Mouse (Mus musculus) CH12.LX (cell line): ENCODE results near the gene Hic1. TPM values are rescaled to one million over a fixed set of nuclear protein-coding genes. Genes with fewer than 3 reads are reported as not detected.

Experiments used
- DNase-seq: peaks from one replicate; pipeline ENCODE4 v3.0.0-alpha.2; 2013; ENCODE audit errors: extremely low read depth
- H3K27ac ChIP-seq: 2 replicates; pipeline ENCODE4 v1.5.1; 2012; ENCODE audit warnings: low read depth, mild to moderate bottlenecking, control low read depth, moderate library complexity; ENCODE audit not compliant: insufficient read depth
- H3K27me3 ChIP-seq: replicated peaks from 2 replicates; pipeline ENCODE3; 2012; ENCODE audit warnings: inconsistent platforms
- H3K36me3 ChIP-seq, 2 experiments: replicated peaks in 1 of 2; 2 replicates each; pipeline versions ENCODE3 to v1.6.1; 2012; ENCODE audit warnings: inconsistent platforms in 1 of 2, low read length in 1 of 2, mild to moderate bottlenecking in 1 of 2, mixed read lengths in 1 of 2, moderate library complexity in 1 of 2; ENCODE audit not compliant: control insufficient read depth in 1 of 2, insufficient read depth in 1 of 2
- H3K4me1 ChIP-seq, 2 experiments: 2 replicates each; pipeline ENCODE4 v1.6.1; 2012; ENCODE audit warnings: inconsistent platforms in 1 of 2, moderate library complexity in 1 of 2; ENCODE audit not compliant: insufficient read depth in 2 of 2, control insufficient read depth in 1 of 2
- H3K4me2 ChIP-seq: 2 replicates; pipeline ENCODE4 v1.6.1; 2012; ENCODE audit warnings: low read depth, mild to moderate bottlenecking, control low read depth; ENCODE audit not compliant: poor library complexity, insufficient read depth, severe bottlenecking
- H3K4me3 ChIP-seq, 3 experiments: fragments of 150-350 bp in 1 of 3; sonication (generic) in 1 of 3; replicated peaks in 1 of 3; 2 replicates each; pipeline versions ENCODE3 to v1.5.1; 2011 to 2012; ENCODE audit warnings: low read depth in 2 of 3, low read length in 2 of 3, mild to moderate bottlenecking in 2 of 3, moderate library complexity in 2 of 3, control low read depth in 1 of 3, improper control_type of control experiment in 1 of 3, inconsistent platforms in 1 of 3, mixed read lengths in 1 of 3; ENCODE audit not compliant: poor library complexity in 1 of 3
- H3K79me2 ChIP-seq: replicated peaks from 2 replicates; pipeline ENCODE4 v1.6.1; 2012; ENCODE audit warnings: mild to moderate bottlenecking, moderate library complexity; ENCODE audit not compliant: control insufficient read depth, poor library complexity, insufficient read depth, severe bottlenecking; ENCODE audit errors: extremely low read depth
- H3K9ac ChIP-seq: 2 replicates; pipeline ENCODE4 v1.6.1; 2012; ENCODE audit warnings: low read depth, mild to moderate bottlenecking, control low read depth, moderate library complexity; ENCODE audit not compliant: insufficient read depth
- H3K9me3 ChIP-seq: replicated peaks from 2 replicates; pipeline ENCODE3; 2012; ENCODE audit warnings: low read length, inconsistent platforms, mixed read lengths
- BHLHE40 ChIP-seq: IDR thresholded peaks from 2 replicates; pipeline ENCODE4 v1.6.1; 2011; ENCODE audit warnings: mild to moderate bottlenecking, low read depth, low read length, improper control_type of control experiment
- CHD1 ChIP-seq: IDR thresholded peaks from 2 replicates; pipeline ENCODE4 v1.6.1; 2012; ENCODE audit warnings: low read depth, low read length, improper control_type of control experiment, inconsistent platforms
- CHD2 ChIP-seq: IDR thresholded peaks from 2 replicates; pipeline ENCODE4 v1.6.1; 2011; ENCODE audit warnings: low read length, improper control_type of control experiment
- CTCF ChIP-seq, 2 experiments: IDR thresholded peaks in 1 of 2; conservative IDR thresholded peaks in 1 of 2; 2 replicates each; pipeline ENCODE4 v1.5.1; 2011 to 2012; ENCODE audit warnings: low read depth in 2 of 2, low read length in 2 of 2, improper control_type of control experiment in 1 of 2, inconsistent platforms in 1 of 2, mild to moderate bottlenecking in 1 of 2, moderate library complexity in 1 of 2
- E2F4 ChIP-seq: IDR thresholded peaks from 2 replicates; pipeline ENCODE4 v1.6.1; 2011; ENCODE audit warnings: low read depth, low read length, improper control_type of control experiment; ENCODE audit not compliant: insufficient replicate concordance
- ELF1 ChIP-seq: IDR thresholded peaks from 2 replicates; pipeline ENCODE4 v1.6.1; 2014; ENCODE audit warnings: low read depth, mild to moderate bottlenecking, inconsistent platforms, low read length, improper control_type of control experiment
- EP300 ChIP-seq: IDR thresholded peaks from 2 replicates; pipeline ENCODE4 v1.6.1; 2011; ENCODE audit warnings: low read length, improper control_type of control experiment
- ETS1 ChIP-seq: conservative IDR thresholded peaks from 2 replicates; pipeline ENCODE4 v1.6.1; 2012; ENCODE audit warnings: low read depth, mild to moderate bottlenecking, inconsistent platforms, low read length, improper control_type of control experiment, moderate library complexity
- GABPA ChIP-seq: IDR thresholded peaks from 2 replicates; pipeline ENCODE4 v1.6.1; 2012; ENCODE audit warnings: low read depth, low read length, improper control_type of control experiment, inconsistent platforms; ENCODE audit not compliant: insufficient replicate concordance
- HCFC1 ChIP-seq: IDR thresholded peaks from 2 replicates; pipeline ENCODE4 v1.6.1; 2012; ENCODE audit warnings: low read depth, mild to moderate bottlenecking, inconsistent platforms, low read length, improper control_type of control experiment
- IRF4 ChIP-seq: IDR thresholded peaks from 2 replicates; pipeline ENCODE4 v1.6.1; 2014; ENCODE audit warnings: low read depth, mild to moderate bottlenecking, inconsistent platforms, low read length, improper control_type of control experiment
- JUN ChIP-seq: IDR thresholded peaks from 2 replicates; pipeline ENCODE4 v1.6.1; 2011; ENCODE audit warnings: low read depth, mild to moderate bottlenecking, low read length, improper control_type of control experiment, moderate library complexity; ENCODE audit not compliant: insufficient read depth
- JUND ChIP-seq: conservative IDR thresholded peaks from 2 replicates; pipeline ENCODE4 v1.6.1; 2011; ENCODE audit warnings: low read depth, low read length, improper control_type of control experiment
- KAT2A ChIP-seq: IDR thresholded peaks from 2 replicates; pipeline ENCODE4 v1.6.1; 2012; ENCODE audit warnings: low read length, improper control_type of control experiment, inconsistent platforms; ENCODE audit not compliant: insufficient replicate concordance
- MAFK ChIP-seq: IDR thresholded peaks from 2 replicates; pipeline ENCODE4 v1.6.1; 2011; ENCODE audit warnings: low read length, improper control_type of control experiment; ENCODE audit not compliant: insufficient replicate concordance
- MAX ChIP-seq: IDR thresholded peaks from 2 replicates; pipeline ENCODE4 v1.6.1; 2011; ENCODE audit warnings: low read length, improper control_type of control experiment
- MAZ ChIP-seq: IDR thresholded peaks from 2 replicates; pipeline ENCODE4 v1.6.1; 2012; ENCODE audit warnings: low read depth, mild to moderate bottlenecking, inconsistent platforms, low read length, improper control_type of control experiment, moderate library complexity
- MEF2A ChIP-seq: IDR thresholded peaks from 2 replicates; pipeline ENCODE4 v1.6.1; 2014; ENCODE audit warnings: low read depth, mild to moderate bottlenecking, inconsistent platforms, low read length, improper control_type of control experiment, borderline replicate concordance
- MXI1 ChIP-seq: IDR thresholded peaks from 2 replicates; pipeline ENCODE4 v1.6.1; 2011; ENCODE audit warnings: mild to moderate bottlenecking, low read depth, low read length, improper control_type of control experiment
- MYC ChIP-seq: IDR thresholded peaks from 2 replicates; pipeline ENCODE4 v1.6.1; 2011; ENCODE audit warnings: low read depth, mild to moderate bottlenecking, improper control_type of control experiment, low read length
- NELFE ChIP-seq: IDR thresholded peaks from 2 replicates; pipeline ENCODE4 v1.6.1; 2011; ENCODE audit warnings: low read depth, low read length, improper control_type of control experiment
- NRF1 ChIP-seq: IDR thresholded peaks from 2 replicates; pipeline ENCODE4 v1.6.1; 2014; ENCODE audit warnings: low read depth, mild to moderate bottlenecking, inconsistent platforms, low read length, improper control_type of control experiment, moderate library complexity
- PAX5 ChIP-seq: IDR thresholded peaks from 2 replicates; pipeline ENCODE4 v1.6.1; 2012; ENCODE audit warnings: low read length, inconsistent platforms, mixed read lengths
- POLR2A ChIP-seq: IDR thresholded peaks from 2 replicates; pipeline ENCODE4 v1.6.1; 2011; ENCODE audit warnings: low read depth, mild to moderate bottlenecking, improper control_type of control experiment, low read length
- POLR2AphosphoS2 ChIP-seq: IDR thresholded peaks from 2 replicates; pipeline ENCODE4 v1.6.1; 2011; ENCODE audit warnings: low read depth, low read length, improper control_type of control experiment
- RAD21 ChIP-seq: IDR thresholded peaks from 2 replicates; pipeline ENCODE4 v1.6.1; 2011; ENCODE audit warnings: low read depth, mild to moderate bottlenecking, low read length, improper control_type of control experiment, moderate library complexity
- RCOR1 ChIP-seq: conservative IDR thresholded peaks from 2 replicates; pipeline ENCODE4 v1.6.1; 2012; ENCODE audit warnings: low read depth, mild to moderate bottlenecking, inconsistent platforms, low read length, improper control_type of control experiment
- SIN3A ChIP-seq: IDR thresholded peaks from 2 replicates; pipeline ENCODE4 v1.6.1; 2012; ENCODE audit warnings: low read length, improper control_type of control experiment, inconsistent platforms
- SMC3 ChIP-seq: IDR thresholded peaks from 2 replicates; pipeline ENCODE4 v1.6.1; 2011; ENCODE audit warnings: low read depth, low read length, improper control_type of control experiment
- TBP ChIP-seq: conservative IDR thresholded peaks from 2 replicates; pipeline ENCODE4 v1.6.1; 2011; ENCODE audit warnings: low read depth, low read length, improper control_type of control experiment
- TCF12 ChIP-seq: IDR thresholded peaks from 2 replicates; pipeline ENCODE4 v1.6.1; 2014; ENCODE audit warnings: low read depth, mild to moderate bottlenecking, inconsistent platforms, low read length, improper control_type of control experiment
- UBTF ChIP-seq: IDR thresholded peaks from 2 replicates; pipeline ENCODE4 v1.6.1; 2012; ENCODE audit warnings: low read depth, mild to moderate bottlenecking, inconsistent platforms, low read length, improper control_type of control experiment, moderate library complexity
- USF1 ChIP-seq: IDR thresholded peaks from 2 replicates; pipeline ENCODE4 v1.6.1; 2014; ENCODE audit warnings: low read depth, mild to moderate bottlenecking, inconsistent platforms, low read length, improper control_type of control experiment
- USF2 ChIP-seq: conservative IDR thresholded peaks from 2 replicates; pipeline ENCODE4 v1.6.1; 2011; ENCODE audit warnings: low read depth, low read length, improper control_type of control experiment
- ZC3H11A ChIP-seq: IDR thresholded peaks from 2 replicates; pipeline ENCODE4 v1.6.1; 2012; ENCODE audit warnings: low read depth, mild to moderate bottlenecking, inconsistent platforms, low read length, improper control_type of control experiment
- ZKSCAN1 ChIP-seq: IDR thresholded peaks from 2 replicates; pipeline ENCODE4 v1.6.1; 2012; ENCODE audit warnings: low read depth, inconsistent platforms, low read length, improper control_type of control experiment, borderline replicate concordance
- ZMIZ1 ChIP-seq: IDR thresholded peaks from 2 replicates; pipeline ENCODE4 v1.6.1; 2012; ENCODE audit warnings: low read depth, mild to moderate bottlenecking, inconsistent platforms, low read length, improper control_type of control experiment
- ZNF384 ChIP-seq: IDR thresholded peaks from 2 replicates; pipeline ENCODE4 v1.6.1; 2012; ENCODE audit warnings: low read depth, low read length, improper control_type of control experiment, inconsistent platforms
- dilution Hi-C: fragments of 300-500 bp; cut with MboI; formaldehyde crosslinking; loops from 2 replicates; pipeline ENCODE4 v1.14.3; 2020; ENCODE audit warnings: low sequenced_read_pairs; ENCODE audit not compliant: extremely low pct_unique_long_range_greater_than_20kb, extremely low pct_ligation_motif_present
- in situ Hi-C: fragments of 300-500 bp; cut with MboI; formaldehyde crosslinking; loops from 3 replicates; pipeline ENCODE4 v1.14.3; 2019; ENCODE audit warnings: low sequenced_read_pairs, low pct_ligation_motif_present, low pct_unique_long_range_greater_than_20kb, mixed read lengths
- polyA plus RNA-seq: library from polyadenylated mRNA; unstranded; fragments of >175 nt; gene quantifications from 2 replicates; pipeline ENCODE4 v1.2.1, GENCODE M21; 2012; ENCODE audit warnings: low read depth; ENCODE audit not compliant: insufficient read length
- total RNA-seq, 2 experiments: library from RNA; depleted of rRNA; stranded (reverse); fragments of 300-350 nt in 1 of 2; fragments of >200 nt in 1 of 2; gene quantifications; 2 replicates each; pipeline ENCODE4 v1.2.3; 2012 to 2014

Gene Hic1
- total and polyA plus RNA-seq, 3 experiments, result 2.9 to 6.4 (median 5.7) TPM

- DNase-seq, result peak; percentile 97
- peaks cover 25 to 60% of the 10 kb centered on the region in 2 experiments for H3K4me1 ChIP-seq
- TF ChIP-seq PAX5, result no peak
- TF ChIP-seq EP300, result no peak
- peak; percentile 97 for TF ChIP-seq HCFC1
- TF ChIP-seq MAFK, result no peak
- TF ChIP-seq CHD2, result no peak; the same call in none of the 2 replicates
- peak; percentile 95 for TF ChIP-seq TBP
- TF ChIP-seq JUN, result no peak
- peak; percentile 70 for TF ChIP-seq NRF1
- TF ChIP-seq RAD21, result peak; percentile 64
- 0 out of 2 replicates have a peak, but pooled peaks have one; percentile 12 for TF ChIP-seq CHD1
- TF ChIP-seq ZMIZ1, result peak; percentile 94
- no peak for TF ChIP-seq ZKSCAN1
- peak; percentile 90 for TF ChIP-seq POLR2A
- TF ChIP-seq E2F4, result no peak
- TF ChIP-seq UBTF, result no peak
- TF ChIP-seq KAT2A, result peak; percentile 81; the same call in 1 of the 2 replicates
- TF ChIP-seq MYC, result peak; percentile 99
- peak; percentile 93 for TF ChIP-seq USF1
- peak; percentile 100 for TF ChIP-seq SIN3A
- peak; percentile 79 for TF ChIP-seq USF2
- TF ChIP-seq SMC3, result peak; percentile 68
- TF ChIP-seq IRF4, result peak; percentile 88
- TF ChIP-seq ELF1, result peak; percentile 82
- TF ChIP-seq TCF12, result peak; percentile 94
- no peak for TF ChIP-seq ZC3H11A
- TF ChIP-seq NELFE, result peak; percentile 95
- TF ChIP-seq GABPA, result peak; percentile 59; the same call in 1 of the 2 replicates
- no peak for TF ChIP-seq JUND
- TF ChIP-seq RCOR1, result no peak; the same call in 1 of the 2 replicates
- TF ChIP-seq POLR2AphosphoS2, result peak; percentile 76; the same call in 1 of the 2 replicates
- TF ChIP-seq MAZ, result peak; percentile 84
- peak in 1 of 2 experiments; percentile 72; a peak in 2 of 4 replicates for TF ChIP-seq CTCF (conservative IDR thresholded peaks at IDR 0.05 in 1 of 2, IDR thresholded peaks at IDR 0.05 in 1 of 2; ENCODE audit: low read depth in 2 of 2, low read length in 2 of 2)
- peak; percentile 100 for TF ChIP-seq MXI1
- peak; percentile 72 for TF ChIP-seq BHLHE40
- TF ChIP-seq MAX, result peak; percentile 99
- TF ChIP-seq ZNF384, result no peak; the same call in 1 of the 2 replicates
- TF ChIP-seq MEF2A, result peak; percentile 86; the same call in 1 of the 2 replicates
- TF ChIP-seq ETS1, result no peak; the same call in none of the 2 replicates
- in situ Hi-C loops, result loop anchor here (5.0 kb wide), 2 partner anchors 37 to 97 kb away; no protein-coding TSS in a partner anchor
- peaks cover 35% of the 10 kb centered on the region for H3K27me3 ChIP-seq
- dilution Hi-C loops, result no loop called here
- peak overlapping the region; percentile 77 for H3K9ac ChIP-seq
- peaks cover 8% of the 10 kb centered on the region for H3K9me3 ChIP-seq
- no peak overlapping the region for H3K27ac ChIP-seq
- H3K4me3 ChIP-seq, result peak overlapping the region; percentile 69 to 100 (median 90)
- H3K79me2 ChIP-seq, result peaks cover 21% of the 10 kb centered on the region
- peaks cover 3 to 19% of the 10 kb centered on the region in 2 experiments for H3K36me3 ChIP-seq
- peak overlapping the region; percentile 26 for H3K4me2 ChIP-seq
Observed at GRCm38 (mm10) chr11:75190371-75190724, 21.0 kb upstream of the Hic1 start.
